Mouse (Mus musculus): Measurements from ENCODE around the gene Slc30a7.

DNA sequence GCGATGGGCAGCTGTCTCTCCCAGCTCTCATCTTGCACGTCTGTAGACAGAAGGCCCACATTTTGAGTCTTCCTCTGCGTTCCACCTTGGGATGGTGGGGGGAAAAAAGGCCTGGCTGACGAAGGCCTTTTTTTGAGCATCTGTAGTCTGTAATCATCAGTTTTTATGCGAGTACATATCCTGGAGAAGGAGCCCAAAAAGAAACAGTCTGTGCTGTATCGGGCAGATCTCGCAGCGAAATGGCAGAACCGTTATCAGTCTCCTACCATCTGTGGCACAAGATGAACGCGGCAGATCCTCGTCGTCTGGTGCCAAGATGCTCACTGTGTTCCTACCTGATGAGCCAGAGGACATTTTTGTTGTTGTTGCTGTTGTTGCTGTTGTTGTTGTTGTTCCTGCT lies 8.9 kb upstream of the Slc30a7 start:
- TF ChIP-seq GATA1 (IDR thresholded peaks at IDR 0.05; ENCODE audit: borderline replicate concordance, low read length): no peak
- TF ChIP-seq FLI1 (IDR thresholded peaks at IDR 0.05; ENCODE audit: low read length): no peak

Measured in megakaryocyte, embryonic 14.5 days (primary cell).